Mouse (Mus musculus): ENCODE measurements around the gene Nos1ap. TPM values are rescaled to one million over a fixed set of nuclear protein-coding genes. Genes with fewer than 3 reads are reported as not detected.
A peak's percentile ranks its signal among the peaks of the same experiment; 100 is the strongest.

Gene Nos1ap
- polyA plus RNA-seq, 1 experiment, result 50.1 TPM

- H3K4me3 ChIP-seq (replicated peaks; ENCODE audit: insufficient read depth, low read depth, low read length), result no peak overlapping the region
- WGBS, result 82% methylated on average over 2 of the region's 2 CpGs
- no peaks in the 10 kb centered on the region for H3K27me3 ChIP-seq (ENCODE audit: control insufficient read depth, insufficient read depth, low read length)
- TF ChIP-seq CTCF (IDR thresholded peaks at IDR 0.05; ENCODE audit: borderline replicate concordance, insufficient read depth, low read depth, low read length) (no peak), POLR2A (IDR thresholded peaks at IDR 0.05; ENCODE audit: borderline replicate concordance, insufficient read depth, low read length) (no peak)
- no peak for DNase-seq
- no peak overlapping the region for H3K27ac ChIP-seq (ENCODE audit: insufficient read depth, low read length)
- H3K4me1 ChIP-seq (ENCODE audit: control insufficient read depth, insufficient read depth, low read length), result no peaks in the 10 kb centered on the region
Observed at GRCm38 (mm10) chr1:170619686-170620374, 30.2 kb upstream of the Nos1ap start.

GRCm38 (mm10) chr1:170612968-170613872 lies 23.6 kb upstream of the Nos1ap start:
- H3K27ac ChIP-seq (ENCODE audit: insufficient read depth, low read length), result no peak overlapping the region
- 50% methylated on average over 18 of the region's 18 CpGs for WGBS
- H3K4me3 ChIP-seq (replicated peaks; ENCODE audit: insufficient read depth, low read depth, low read length), result no peak overlapping the region
- peak; percentile 62 to 71 for DNase-seq
- H3K4me1 ChIP-seq (ENCODE audit: control insufficient read depth, insufficient read depth, low read length), result no peaks in the 10 kb centered on the region
- H3K27me3 ChIP-seq (ENCODE audit: control insufficient read depth, insufficient read depth, low read length), result no peaks in the 10 kb centered on the region
- TF ChIP-seq CTCF (IDR thresholded peaks at IDR 0.05; ENCODE audit: borderline replicate concordance, insufficient read depth, low read depth, low read length) (peak; percentile 96), POLR2A (IDR thresholded peaks at IDR 0.05; ENCODE audit: borderline replicate concordance, insufficient read depth, low read length) (no peak)

- H3K4me3 ChIP-seq (replicated peaks; ENCODE audit: insufficient read depth, low read depth, low read length), result no peak overlapping the region
Observed at GRCm38 (mm10) chr1:170611631-170612030, 22.0 kb upstream of the Nos1ap start.

GRCm38 (mm10) chr1:170610695-170611094 lies 21.0 kb upstream of the Nos1ap start:
- Histone ChIP-seq H3K27ac (ENCODE audit: insufficient read depth, low read length) (no peak overlapping the region), H3K27me3 (ENCODE audit: control insufficient read depth, insufficient read depth, low read length) (no peaks in the 10 kb centered on the region), H3K4me3 (replicated peaks; ENCODE audit: insufficient read depth, low read depth, low read length) (no peak overlapping the region), H3K4me1 (ENCODE audit: control insufficient read depth, insufficient read depth, low read length) (no peaks in the 10 kb centered on the region)
- TF ChIP-seq POLR2A (IDR thresholded peaks at IDR 0.05; ENCODE audit: borderline replicate concordance, insufficient read depth, low read length) (no peak), CTCF (IDR thresholded peaks at IDR 0.05; ENCODE audit: borderline replicate concordance, insufficient read depth, low read depth, low read length) (no peak)
- WGBS, result 93% methylated on average over 3 of the region's 3 CpGs
- no peak for DNase-seq

More at GRCm38 (mm10) chr1:170611631-170612030, 22.0 kb upstream of the Nos1ap start:
- Histone ChIP-seq H3K27ac (ENCODE audit: insufficient read depth, low read length) (no peak overlapping the region), H3K27me3 (ENCODE audit: control insufficient read depth, insufficient read depth, low read length) (no peaks in the 10 kb centered on the region), H3K4me1 (ENCODE audit: control insufficient read depth, insufficient read depth, low read length) (no peaks in the 10 kb centered on the region)
- no peak for DNase-seq
- 89% methylated on average over 3 of the region's 3 CpGs for WGBS
- TF ChIP-seq CTCF (IDR thresholded peaks at IDR 0.05; ENCODE audit: borderline replicate concordance, insufficient read depth, low read depth, low read length) (no peak), POLR2A (IDR thresholded peaks at IDR 0.05; ENCODE audit: borderline replicate concordance, insufficient read depth, low read length) (no peak)

- no peak for TF ChIP-seq CTCF (IDR thresholded peaks at IDR 0.05; ENCODE audit: borderline replicate concordance, insufficient read depth, low read depth, low read length)
- no peak for TF ChIP-seq POLR2A (IDR thresholded peaks at IDR 0.05; ENCODE audit: borderline replicate concordance, insufficient read depth, low read length)
- no peaks in the 10 kb centered on the region for H3K4me1 ChIP-seq (ENCODE audit: control insufficient read depth, insufficient read depth, low read length)
- no peaks in the 10 kb centered on the region for H3K27me3 ChIP-seq (ENCODE audit: control insufficient read depth, insufficient read depth, low read length)
- WGBS, result 92% methylated on average over 3 of the region's 3 CpGs
- DNase-seq, result no peak
- no peak overlapping the region for H3K27ac ChIP-seq (ENCODE audit: insufficient read depth, low read length)
- no peak overlapping the region for H3K4me3 ChIP-seq (replicated peaks; ENCODE audit: insufficient read depth, low read depth, low read length)
Observed at GRCm38 (mm10) chr1:170610289-170610688, 20.6 kb upstream of the Nos1ap start.

- no peak for TF ChIP-seq POLR2A (IDR thresholded peaks at IDR 0.05; ENCODE audit: borderline replicate concordance, insufficient read depth, low read length)
- TF ChIP-seq CTCF (IDR thresholded peaks at IDR 0.05; ENCODE audit: borderline replicate concordance, insufficient read depth, low read depth, low read length), result no peak
- H3K27me3 ChIP-seq (ENCODE audit: control insufficient read depth, insufficient read depth, low read length), result no peaks in the 10 kb centered on the region
- WGBS, result 82% methylated on average over 7 of the region's 7 CpGs
Observed at GRCm38 (mm10) chr1:170609872-170610271, 20.2 kb upstream of the Nos1ap start.

GRCm38 (mm10) chr1:170608461-170609071 lies 18.9 kb upstream of the Nos1ap start:
- DNase-seq, result no peak
- WGBS, result 93% methylated on average over 3 of the region's 3 CpGs

More at GRCm38 (mm10) chr1:170609872-170610271, 20.2 kb upstream of the Nos1ap start:
- no peaks in the 10 kb centered on the region for H3K4me1 ChIP-seq (ENCODE audit: control insufficient read depth, insufficient read depth, low read length)
- no peak overlapping the region for H3K4me3 ChIP-seq (replicated peaks; ENCODE audit: insufficient read depth, low read depth, low read length)
- no peak overlapping the region for H3K27ac ChIP-seq (ENCODE audit: insufficient read depth, low read length)
- no peak for DNase-seq

More at GRCm38 (mm10) chr1:170608461-170609071, 18.9 kb upstream of the Nos1ap start:
- no peak overlapping the region for H3K4me3 ChIP-seq (replicated peaks; ENCODE audit: insufficient read depth, low read depth, low read length)
- H3K4me1 ChIP-seq (ENCODE audit: control insufficient read depth, insufficient read depth, low read length), result no peaks in the 10 kb centered on the region
- TF ChIP-seq CTCF (IDR thresholded peaks at IDR 0.05; ENCODE audit: borderline replicate concordance, insufficient read depth, low read depth, low read length) (no peak), POLR2A (IDR thresholded peaks at IDR 0.05; ENCODE audit: borderline replicate concordance, insufficient read depth, low read length) (no peak)
- H3K27me3 ChIP-seq (ENCODE audit: control insufficient read depth, insufficient read depth, low read length), result no peaks in the 10 kb centered on the region
- no peak overlapping the region for H3K27ac ChIP-seq (ENCODE audit: insufficient read depth, low read length)

Measured in cerebellum, adult 2 months (tissue).